Mouse (Mus musculus) lung, embryonic 14.5 days (tissue): ENCODE measurements at regions not wholly inside any gene's neighbourhood (a gene's known extent, or its start where the extent isn't known, plus 50 kb on each side); places are given as distances from the start of the nearest gene placed in this dataset.

Experiments
- ATAC-seq: fragments of 200-750 bp; cut with Nextera tagmentation; 2 replicates; pipeline ENCODE4 v1.8.0; 2017; ENCODE audit warnings: mild to moderate bottlenecking, moderate TSS enrichment, moderate library complexity; ENCODE audit not compliant: insufficient read depth
- DNase-seq: peaks from one replicate; pipeline ENCODE4 v3.0.0-alpha.2; 2015
- H3K27ac ChIP-seq: fragments of 300-500 bp; sonication (generic); 2 replicates; pipeline ENCODE4 v1.5.1; 2014; ENCODE audit warnings: low read depth, mild to moderate bottlenecking, moderate library complexity
- H3K27me3 ChIP-seq: fragments of 300-500 bp; sonication (generic); 2 replicates; pipeline ENCODE4 v1.6.1; 2014; ENCODE audit warnings: low read length, control low read depth; ENCODE audit not compliant: insufficient read depth
- H3K36me3 ChIP-seq: fragments of 300-500 bp; sonication (generic); 2 replicates; pipeline ENCODE4 v1.6.1; 2014; ENCODE audit warnings: control low read depth; ENCODE audit not compliant: insufficient read depth
- H3K4me1 ChIP-seq: fragments of 300-500 bp; sonication (generic); 2 replicates; pipeline ENCODE4 v1.6.1; 2014; ENCODE audit warnings: antibody characterized with exemption, control low read depth; ENCODE audit not compliant: insufficient read depth
- H3K4me2 ChIP-seq: fragments of 300-500 bp; sonication (generic); 2 replicates; pipeline ENCODE4 v1.6.1; 2014; ENCODE audit warnings: mild to moderate bottlenecking
- H3K4me3 ChIP-seq: fragments of 300-500 bp; sonication (generic); 2 replicates; pipeline ENCODE4 v1.5.1; 2014; ENCODE audit warnings: low read depth, low read length
- H3K9ac ChIP-seq: fragments of 300-500 bp; sonication (generic); 2 replicates; pipeline ENCODE4 v1.6.1; 2014
- H3K9me3 ChIP-seq: fragments of 300-500 bp; sonication (generic); 2 replicates; pipeline ENCODE4 v1.6.1; 2016; ENCODE audit warnings: low read depth, low read length, control low read depth
- CTCF ChIP-seq: IDR thresholded peaks from 2 replicates; pipeline ENCODE4 v1.5.1; 2016; ENCODE audit warnings: antibody characterized with exemption, low read depth
- WGBS: fragments of 180-500 bp; shearing (Covaris S2); extraction: QIAGEN DNeasy Blood & Tissue Kit; methylation state at CpG from one replicate; pipeline ENCODE4 v1.1.7; 2014; 5-methylcytosine and 5-hydroxymethylcytosine counted together

- H3K4me2 ChIP-seq: no peak overlapping the region
- ATAC-seq: no peak
- no peak for TF ChIP-seq CTCF
- H3K4me1 ChIP-seq: no peaks in the 10 kb centered on the region
- no peak overlapping the region for H3K27ac ChIP-seq
- H3K9me3 ChIP-seq: no peaks in the 10 kb centered on the region
- DNase-seq: no peak
- H3K4me3 ChIP-seq: no peak overlapping the region
- no peaks in the 10 kb centered on the region for H3K36me3 ChIP-seq
- H3K27me3 ChIP-seq: no peaks in the 10 kb centered on the region
- 59% methylated on average over 1 of the region's 1 CpGs for WGBS
- H3K9ac ChIP-seq: no peak overlapping the region
Observed at GRCm38 (mm10) chr1:138011581-138011980, 163.9 kb downstream of the Ptprc start.

DNA sequence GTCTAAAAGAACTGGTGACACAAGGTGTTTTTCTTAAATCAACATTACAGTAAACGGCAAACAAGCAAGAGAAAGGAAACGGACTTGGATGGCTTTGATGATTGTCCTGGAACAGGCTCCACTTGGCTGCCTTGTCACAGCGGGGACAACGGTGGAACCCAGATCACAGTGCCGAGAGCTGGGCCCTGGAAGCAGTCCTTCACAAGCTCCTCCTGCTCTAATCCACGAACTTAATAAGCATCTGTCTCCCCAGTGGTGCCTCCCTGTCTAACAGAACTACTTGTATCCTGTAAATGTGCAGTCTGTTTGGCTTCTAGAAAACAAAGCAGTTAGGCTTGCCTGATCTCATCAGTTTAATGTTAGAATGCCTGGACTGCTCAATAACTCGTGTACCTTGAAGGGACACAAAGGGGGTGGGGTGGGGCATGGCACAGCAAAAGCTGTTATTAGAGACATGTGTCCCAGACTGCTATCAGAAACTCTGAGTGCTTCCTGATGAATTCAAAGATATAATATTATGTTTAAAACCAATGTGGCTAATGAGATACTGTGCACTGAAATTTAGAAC, 164.5 kb downstream of the Ptprc start:
- WGBS: 40% methylated on average over 7 of the region's 7 CpGs
- ATAC-seq (no peak), DNase-seq (no peak)
- no peak overlapping the region for H3K9ac ChIP-seq
- no peak overlapping the region for H3K4me2 ChIP-seq
- H3K4me1 ChIP-seq: no peaks in the 10 kb centered on the region
- H3K27me3 ChIP-seq: no peaks in the 10 kb centered on the region
- no peak overlapping the region for H3K27ac ChIP-seq
- no peaks in the 10 kb centered on the region for H3K9me3 ChIP-seq
- no peak for TF ChIP-seq CTCF
- no peaks in the 10 kb centered on the region for H3K36me3 ChIP-seq
- no peak overlapping the region for H3K4me3 ChIP-seq

GRCm38 (mm10) chr1:138006811-138007210, 168.7 kb downstream of the Ptprc start:
- no peak for ATAC-seq
- 34% methylated on average over 1 of the region's 1 CpGs for WGBS

DNA sequence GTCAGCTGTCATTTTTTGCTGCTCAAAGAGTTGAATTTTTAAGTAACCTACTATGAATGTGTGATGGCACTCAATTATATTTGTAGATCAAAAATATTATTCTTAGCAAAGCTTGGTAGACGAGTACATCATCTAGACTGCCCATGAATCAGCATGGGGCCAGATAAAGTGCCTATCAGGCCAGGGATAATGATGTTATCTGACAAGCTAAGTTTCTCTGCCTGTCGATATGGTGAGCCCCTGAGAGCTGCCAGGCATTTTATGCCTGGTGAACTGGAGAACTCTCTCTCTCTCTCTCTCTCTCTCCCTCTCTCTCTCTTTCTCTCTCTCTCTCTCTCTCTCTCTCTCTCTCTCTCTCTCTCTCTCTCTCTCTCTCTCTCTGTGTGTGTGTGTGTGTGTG, 171.2 kb downstream of the Ptprc start:
- Histone ChIP-seq H3K4me1 (no peaks in the 10 kb centered on the region), H3K36me3 (no peaks in the 10 kb centered on the region), H3K27me3 (no peaks in the 10 kb centered on the region), H3K9ac (no peak overlapping the region), H3K9me3 (no peaks in the 10 kb centered on the region), H3K4me2 (no peak overlapping the region), H3K27ac (no peak overlapping the region), H3K4me3 (no peak overlapping the region)
- DNase-seq: no peak
- ATAC-seq: no peak
- 33% methylated on average over 2 of the region's 2 CpGs for whole genome bisulfite sequencing
- TF ChIP-seq CTCF: no peak

More at GRCm38 (mm10) chr1:138006811-138007210, 168.7 kb downstream of the Ptprc start:
- H3K4me2 ChIP-seq: no peak overlapping the region
- no peak overlapping the region for H3K9ac ChIP-seq
- no peaks in the 10 kb centered on the region for H3K4me1 ChIP-seq
- H3K27me3 ChIP-seq: no peaks in the 10 kb centered on the region
- H3K27ac ChIP-seq: no peak overlapping the region
- H3K9me3 ChIP-seq: no peaks in the 10 kb centered on the region
- DNase-seq: no peak
- H3K4me3 ChIP-seq: no peak overlapping the region
- no peak for TF ChIP-seq CTCF
- no peaks in the 10 kb centered on the region for H3K36me3 ChIP-seq

DNA sequence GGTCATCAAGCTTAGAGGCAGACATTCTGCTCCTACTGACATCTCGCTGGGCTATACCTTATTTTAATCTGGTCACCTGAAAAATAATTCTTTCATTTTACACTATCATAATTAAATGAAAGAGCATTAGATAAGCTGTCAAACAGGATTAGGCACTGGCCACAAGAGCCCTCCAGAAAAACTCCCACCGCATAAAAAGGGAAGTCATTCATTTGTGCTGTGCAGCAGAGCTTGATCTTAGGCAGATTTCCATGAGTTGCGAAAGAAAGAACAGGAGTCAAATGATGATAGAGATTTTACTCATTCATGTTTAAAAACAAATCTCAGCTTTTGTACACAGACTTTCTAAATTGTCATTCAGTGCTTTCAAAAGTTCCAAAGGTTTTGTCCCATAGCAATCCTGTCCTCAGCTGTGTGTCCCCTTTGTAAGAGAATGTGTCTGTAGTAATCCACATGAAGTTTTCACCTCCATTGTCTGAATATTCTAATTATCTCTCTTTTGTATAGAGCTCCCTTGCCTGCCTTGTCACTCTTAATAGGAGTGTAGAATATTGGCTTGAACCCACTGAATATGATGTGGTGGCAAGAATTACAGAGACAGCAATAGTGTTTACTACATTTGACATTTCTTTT, 176.1 kb downstream of the Ptprc start:
- Histone ChIP-seq H3K4me3 (no peak overlapping the region), H3K4me1 (no peaks in the 10 kb centered on the region), H3K27me3 (no peaks in the 10 kb centered on the region), H3K36me3 (no peaks in the 10 kb centered on the region), H3K9me3 (no peaks in the 10 kb centered on the region), H3K4me2 (no peak overlapping the region), H3K9ac (no peak overlapping the region), H3K27ac (no peak overlapping the region)
- peak; percentile 18 for DNase-seq
- TF ChIP-seq CTCF: no peak
- no peak for ATAC-seq
- 72% methylated on average over 3 of the region's 3 CpGs for WGBS

GRCm38 (mm10) chr1:137996041-137996440, 179.5 kb downstream of the Ptprc start:
- H3K4me3 ChIP-seq: no peak overlapping the region
- no peak overlapping the region for H3K4me2 ChIP-seq
- H3K9me3 ChIP-seq: no peaks in the 10 kb centered on the region
- no peak for TF ChIP-seq CTCF
- H3K27me3 ChIP-seq: no peaks in the 10 kb centered on the region
- no peaks in the 10 kb centered on the region for H3K4me1 ChIP-seq
- no peak overlapping the region for H3K9ac ChIP-seq
- DNase-seq: no peak
- no peaks in the 10 kb centered on the region for H3K36me3 ChIP-seq
- 86% methylated on average over 2 of the region's 2 CpGs for WGBS
- ATAC-seq: no peak
- no peak overlapping the region for H3K27ac ChIP-seq

DNA sequence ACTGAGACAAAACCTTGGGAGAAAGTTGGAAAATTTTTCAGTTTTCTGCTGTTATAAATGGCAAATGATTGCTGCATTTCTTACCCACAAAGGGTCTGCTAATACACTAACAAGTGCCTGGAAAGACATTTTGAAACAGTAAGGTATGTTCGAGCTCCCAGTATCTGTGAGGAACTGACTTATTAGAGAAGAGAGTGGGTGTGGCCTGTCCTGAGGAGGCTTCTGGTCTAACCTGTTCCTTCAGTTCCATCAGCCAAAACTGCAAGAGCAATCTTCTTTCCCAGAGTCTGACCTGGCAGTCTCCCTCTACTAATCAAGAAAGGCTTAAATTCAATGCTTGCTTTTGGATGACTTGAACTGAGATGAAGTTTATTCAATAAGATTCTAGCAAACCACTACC, 183.6 kb downstream of the Ptprc start:
- Histone ChIP-seq H3K9ac (no peak overlapping the region), H3K36me3 (no peaks in the 10 kb centered on the region), H3K4me3 (no peak overlapping the region), H3K4me1 (no peaks in the 10 kb centered on the region), H3K27me3 (no peaks in the 10 kb centered on the region), H3K4me2 (no peak overlapping the region), H3K27ac (no peak overlapping the region), H3K9me3 (no peaks in the 10 kb centered on the region)
- TF ChIP-seq CTCF: no peak
- no peak for DNase-seq
- no peak for ATAC-seq
- WGBS: 77% methylated on average over 1 of the region's 1 CpGs
